Mouse (Mus musculus): ENCODE data around the gene Baat.

- TF ChIP-seq GATA1 (IDR thresholded peaks at IDR 0.05; ENCODE audit: low read length), result no peak
- TF ChIP-seq TAL1 (IDR thresholded peaks at IDR 0.05; ENCODE audit: low read length), result no peak
Measured at GRCm38 (mm10) chr4:49536671-49537070, 30.3 kb upstream of the Baat start.

Measured in erythroblast, embryonic 14.5 days (primary cell).